Mouse (Mus musculus) activated CD4-positive, CD25-positive, alpha-beta regulatory T cell, adult 9 weeks (primary cell): ENCODE data around the gene Krt36. TPM values are rescaled to one million over a fixed set of nuclear protein-coding genes. Genes with fewer than 3 reads are reported as not detected.

ENCODE experiments used
- polyA plus RNA-seq: library from polyadenylated mRNA; unstranded; fragments of 100-300 nt; shearing (Covaris generic); gene quantifications from one replicate; pipeline ENCODE4 v1.2.1, GENCODE M21; 2017

The Krt36 gene
- not detected for polyA plus RNA-seq

GRCm38 (mm10) chr11:100105576-100106122 lies at the start of gene Krt36:
Krt36 (minus strand) TSS chr11:100105626.

GRCm38 (mm10) chr11:100148615-100149330 lies 43.3 kb upstream of the Krt36 start, which contains the start of gene Krt19:
Krt19 (minus strand) TSS chr11:100148665.

GRCm38 (mm10) chr11:100135731-100136130 lies 30.3 kb upstream of the Krt36 start, which contains the start of gene Krt15:
Krt15 (minus strand) TSS chr11:100135928.

GRCm38 (mm10) chr11:100121466-100121865 lies 16.0 kb upstream of the Krt36 start, which contains the start of gene Krt13:
Krt13 (minus strand) TSS chr11:100121566.

GRCm38 (mm10) chr11:100096141-100096540 lies 9.3 kb downstream of the Krt36 start, which contains the start of gene Krt35:
Krt35 (minus strand) TSS chr11:100096241.

DNA sequence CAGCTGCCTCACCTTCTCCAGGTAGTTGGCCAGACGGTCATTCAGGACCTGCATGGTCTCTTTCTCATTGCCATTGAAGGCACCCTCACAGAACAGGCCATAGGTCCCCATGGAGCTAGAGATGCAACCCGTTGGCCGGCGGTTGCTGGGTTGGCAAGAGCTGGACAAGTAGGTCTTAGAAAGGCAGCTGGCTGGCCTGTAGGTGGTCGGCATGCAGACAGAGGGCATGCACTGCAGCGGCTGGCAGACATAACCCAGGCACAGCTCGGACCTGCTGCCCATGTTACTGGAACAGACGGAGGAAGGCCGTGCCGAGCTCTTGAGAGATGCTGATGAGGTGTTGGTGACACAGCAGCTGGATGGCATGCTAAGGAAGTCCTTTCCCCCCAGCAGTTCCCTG lies 17.6 kb downstream of the Krt36 start, which contains the start of gene Krt32:
Gene Krt32, minus strand, starts transcription at position 366 of the 400 bp plus-strand sequence.

Other genes starting within 250 kb of the Krt36 start
- not detected for gene Gm11568, start 247.7 kb downstream of the Krt36 start, polyA plus RNA-seq
- not detected for gene Gm11559, start 241.2 kb downstream of the Krt36 start, polyA plus RNA-seq
- gene Krtap9-1, start 232.2 kb downstream of the Krt36 start, polyA plus RNA-seq, result not detected
- gene Gm11567, start 226.4 kb downstream of the Krt36 start, polyA plus RNA-seq, result not detected
- not detected for gene Krtap31-1, start 197.7 kb downstream of the Krt36 start, polyA plus RNA-seq
- gene Gm11565, start 190.9 kb downstream of the Krt36 start, polyA plus RNA-seq, result not detected
- gene Krtap31-2, start 169.3 kb downstream of the Krt36 start, polyA plus RNA-seq, result not detected
- not detected for gene Krtap9-5, start 157.2 kb downstream of the Krt36 start, polyA plus RNA-seq
- not detected for gene Krtap29-1, start 126.6 kb downstream of the Krt36 start, polyA plus RNA-seq
- gene Krtap16-1, start 119.0 kb downstream of the Krt36 start, polyA plus RNA-seq, result not detected
- not detected for gene Krtap17-1, start 111.6 kb downstream of the Krt36 start, polyA plus RNA-seq
- gene Krt33a, start 89.4 kb downstream of the Krt36 start, polyA plus RNA-seq, result not detected
- not detected for gene Krt33b, start 75.8 kb downstream of the Krt36 start, polyA plus RNA-seq
- not detected for gene Krt34, start 64.1 kb downstream of the Krt36 start, polyA plus RNA-seq
- not detected for gene Krt31, start 55.1 kb downstream of the Krt36 start, polyA plus RNA-seq
- not detected for gene Krt32, start 17.4 kb downstream of the Krt36 start, polyA plus RNA-seq
- not detected for gene Krt35, start 9.4 kb downstream of the Krt36 start, polyA plus RNA-seq
- not detected for gene Krt13, start 15.9 kb upstream of the Krt36 start, polyA plus RNA-seq
- gene Krt15, start 30.3 kb upstream of the Krt36 start, polyA plus RNA-seq, result not detected
- gene Krt19, start 43.0 kb upstream of the Krt36 start, polyA plus RNA-seq, result not detected
- not detected for gene Krt9, start 87.6 kb upstream of the Krt36 start, polyA plus RNA-seq
- gene Krt14, start 101.9 kb upstream of the Krt36 start, polyA plus RNA-seq, result not detected
- gene Krt16, start 143.3 kb upstream of the Krt36 start, polyA plus RNA-seq, result not detected
- gene Krt17, start 155.4 kb upstream of the Krt36 start, polyA plus RNA-seq, result 1.9 TPM
- not detected for gene Krt42, start 164.2 kb upstream of the Krt36 start, polyA plus RNA-seq
- gene Eif1, start 214.3 kb upstream of the Krt36 start, polyA plus RNA-seq, result 2,818 TPM
- not detected for gene Gast, start 228.8 kb upstream of the Krt36 start, polyA plus RNA-seq